Mouse (Mus musculus): Measurements from ENCODE around the gene Cavin2. TPM values are rescaled to one million over a fixed set of nuclear protein-coding genes. Genes with fewer than 3 reads are reported as not detected.
A peak's percentile ranks its signal among the peaks of the same experiment; 100 is the strongest.

Gene Cavin2
- polyA plus RNA-seq (2015; fragmentation: Nextera tagmentation; extraction: Ambion mirVana) = 6.9 and 7.3 TPM in 2 replicates

- Histone ChIP-seq H3K4me2 (peak within 1 kb of the TSS; percentile 23), H3K9ac (no peak within 1 kb of the TSS)
Measured at GRCm38 (mm10) chr1:51288755-51289619, at the start of gene Cavin2. Gene Cavin2, plus strand, starts transcription at chr1:51289126.

GRCm38 (mm10) chr1:51241311-51241986 is 47.5 kb upstream of the Cavin2 start:
- H3K4me2 ChIP-seq = no peak overlapping the region
- WGBS = 71% methylated on average over 3 of the region's 3 CpGs
- H3K4me1 ChIP-seq (replicated peaks) = no peaks in the 10 kb centered on the region
- H3K27ac ChIP-seq = no peak overlapping the region
- H3K9ac ChIP-seq = no peak overlapping the region
- no peak overlapping the region for H3K4me3 ChIP-seq
- no peaks in the 10 kb centered on the region for H3K9me3 ChIP-seq
- H3K36me3 ChIP-seq = no peaks in the 10 kb centered on the region
- no peaks in the 10 kb centered on the region for H3K27me3 ChIP-seq
- no peak for ATAC-seq (ENCODE audit: low FRiP score)

More at GRCm38 (mm10) chr1:51288755-51289619, at the start of gene Cavin2:
- 62% methylated on average over 17 of the region's 17 CpGs for WGBS
- Histone ChIP-seq H3K27ac (peak within 1 kb of the TSS; percentile 46; the same call in 1 of the 2 replicates), H3K4me3 (no peak within 1 kb of the TSS), H3K9me3 (no peaks in the 10 kb centered on the region), H3K36me3 (no peaks in the 10 kb centered on the region), H3K27me3 (no peaks in the 10 kb centered on the region), H3K4me1 (replicated peaks) (peaks cover 16% of the 10 kb centered on the region)
- peak; percentile 47; the same call in 1 of the 2 replicates for ATAC-seq (ENCODE audit: low FRiP score)

GRCm38 (mm10) chr1:51243294-51243693 is 45.6 kb upstream of the Cavin2 start:
- no peaks in the 10 kb centered on the region for H3K4me1 ChIP-seq (replicated peaks)
- ATAC-seq (ENCODE audit: low FRiP score) = no peak
- WGBS = 87% methylated on average over 3 of the region's 3 CpGs
- no peak overlapping the region for H3K9ac ChIP-seq
- H3K9me3 ChIP-seq = no peaks in the 10 kb centered on the region
- no peak overlapping the region for H3K27ac ChIP-seq
- H3K27me3 ChIP-seq = no peaks in the 10 kb centered on the region
- H3K4me2 ChIP-seq = no peak overlapping the region
- H3K36me3 ChIP-seq = no peaks in the 10 kb centered on the region
- H3K4me3 ChIP-seq = no peak overlapping the region

GRCm38 (mm10) chr1:51243869-51244268 is 45.1 kb upstream of the Cavin2 start:
- ATAC-seq (ENCODE audit: low FRiP score) = no peak
- WGBS = 85% methylated on average over 3 of the region's 3 CpGs

GRCm38 (mm10) chr1:51245381-51245780 is 43.5 kb upstream of the Cavin2 start:
- Histone ChIP-seq H3K27ac (no peak overlapping the region), H3K4me1 (replicated peaks) (no peaks in the 10 kb centered on the region), H3K9ac (no peak overlapping the region), H3K27me3 (no peaks in the 10 kb centered on the region), H3K4me2 (no peak overlapping the region), H3K4me3 (no peak overlapping the region), H3K9me3 (no peaks in the 10 kb centered on the region), H3K36me3 (no peaks in the 10 kb centered on the region)
- 69% methylated on average over 3 of the region's 3 CpGs for WGBS
- ATAC-seq (ENCODE audit: low FRiP score) = no peak

More at GRCm38 (mm10) chr1:51243869-51244268, 45.1 kb upstream of the Cavin2 start:
- no peaks in the 10 kb centered on the region for H3K36me3 ChIP-seq
- no peaks in the 10 kb centered on the region for H3K4me1 ChIP-seq (replicated peaks)
- H3K4me2 ChIP-seq = no peak overlapping the region
- no peak overlapping the region for H3K9ac ChIP-seq
- H3K4me3 ChIP-seq = no peak overlapping the region
- H3K27ac ChIP-seq = no peak overlapping the region
- no peaks in the 10 kb centered on the region for H3K9me3 ChIP-seq
- H3K27me3 ChIP-seq = no peaks in the 10 kb centered on the region

- no peak overlapping the region for H3K27ac ChIP-seq
- no peak for ATAC-seq (ENCODE audit: low FRiP score)
- whole genome bisulfite sequencing = 89% methylated on average over 5 of the region's 5 CpGs
- H3K9me3 ChIP-seq = no peaks in the 10 kb centered on the region
- no peaks in the 10 kb centered on the region for H3K4me1 ChIP-seq (replicated peaks)
- H3K9ac ChIP-seq = no peak overlapping the region
- H3K36me3 ChIP-seq = no peaks in the 10 kb centered on the region
- no peaks in the 10 kb centered on the region for H3K27me3 ChIP-seq
- H3K4me2 ChIP-seq = no peak overlapping the region
- no peak overlapping the region for H3K4me3 ChIP-seq
Measured at GRCm38 (mm10) chr1:51250302-51250701, 38.6 kb upstream of the Cavin2 start.

- H3K4me2 ChIP-seq = no peak overlapping the region
- no peak overlapping the region for H3K4me3 ChIP-seq
- peak overlapping the region; percentile 53; the same call in 1 of the 2 replicates for H3K27ac ChIP-seq
- no peaks in the 10 kb centered on the region for H3K9me3 ChIP-seq
- no peak overlapping the region for H3K9ac ChIP-seq
- no peaks in the 10 kb centered on the region for H3K36me3 ChIP-seq
- H3K27me3 ChIP-seq = no peaks in the 10 kb centered on the region
- WGBS = 67% methylated on average over 5 of the region's 5 CpGs
- peaks cover 7% of the 10 kb centered on the region for H3K4me1 ChIP-seq (replicated peaks)
- no peak for ATAC-seq (ENCODE audit: low FRiP score)
Measured at GRCm38 (mm10) chr1:51265118-51265800, 23.7 kb upstream of the Cavin2 start.

- no peaks in the 10 kb centered on the region for H3K27me3 ChIP-seq
- H3K9me3 ChIP-seq = no peaks in the 10 kb centered on the region
- no peak overlapping the region for H3K4me3 ChIP-seq
- WGBS = 64% methylated on average over 2 of the region's 2 CpGs
- no peak overlapping the region for H3K9ac ChIP-seq
- ATAC-seq (ENCODE audit: low FRiP score) = no peak
- H3K36me3 ChIP-seq = no peaks in the 10 kb centered on the region
- no peak overlapping the region for H3K4me2 ChIP-seq
- H3K4me1 ChIP-seq (replicated peaks) = peaks cover 7% of the 10 kb centered on the region
- no peak overlapping the region for H3K27ac ChIP-seq
Measured at GRCm38 (mm10) chr1:51265926-51266325, 23.0 kb upstream of the Cavin2 start.

- no peaks in the 10 kb centered on the region for H3K9me3 ChIP-seq
- no peaks in the 10 kb centered on the region for H3K27me3 ChIP-seq
- H3K4me2 ChIP-seq = no peak overlapping the region
- peak overlapping the region; percentile 63 for H3K27ac ChIP-seq
- 40% methylated on average over 5 of the region's 5 CpGs for WGBS
- 0 out of 2 replicates have a peak, but pooled peaks have one; percentile 28 for ATAC-seq (ENCODE audit: low FRiP score)
- no peak overlapping the region for H3K9ac ChIP-seq
- peaks cover 7% of the 10 kb centered on the region for H3K4me1 ChIP-seq (replicated peaks)
- no peaks in the 10 kb centered on the region for H3K36me3 ChIP-seq
- no peak overlapping the region for H3K4me3 ChIP-seq
Measured at GRCm38 (mm10) chr1:51267125-51267524, 21.8 kb upstream of the Cavin2 start.

- no peak for ATAC-seq (ENCODE audit: low FRiP score)
- WGBS = 85% methylated on average over 2 of the region's 2 CpGs
- Histone ChIP-seq H3K4me1 (replicated peaks) (peaks cover 9% of the 10 kb centered on the region), H3K4me3 (no peak overlapping the region), H3K9me3 (no peaks in the 10 kb centered on the region), H3K27me3 (no peaks in the 10 kb centered on the region), H3K36me3 (no peaks in the 10 kb centered on the region), H3K27ac (no peak overlapping the region), H3K9ac (no peak overlapping the region), H3K4me2 (no peak overlapping the region)
Measured at GRCm38 (mm10) chr1:51268225-51268624, 20.7 kb upstream of the Cavin2 start.

GRCm38 (mm10) chr1:51270196-51270935 is 18.6 kb upstream of the Cavin2 start:
- Histone ChIP-seq H3K9me3 (no peaks in the 10 kb centered on the region), H3K36me3 (no peaks in the 10 kb centered on the region), H3K4me2 (no peak overlapping the region), H3K27ac (no peak overlapping the region), H3K9ac (no peak overlapping the region), H3K4me3 (no peak overlapping the region), H3K4me1 (replicated peaks) (peaks cover 10% of the 10 kb centered on the region), H3K27me3 (no peaks in the 10 kb centered on the region)
- WGBS = 75% methylated on average over 5 of the region's 5 CpGs
- ATAC-seq (ENCODE audit: low FRiP score) = no peak
